Mouse (Mus musculus): ENCODE measurements around the gene Pon2. TPM values are rescaled to one million over a fixed set of nuclear protein-coding genes. Genes with fewer than 3 reads are reported as not detected.

Gene Pon2
- polyA plus RNA-seq, 1 experiment from 2014 or later, result 61.2 TPM

DNA sequence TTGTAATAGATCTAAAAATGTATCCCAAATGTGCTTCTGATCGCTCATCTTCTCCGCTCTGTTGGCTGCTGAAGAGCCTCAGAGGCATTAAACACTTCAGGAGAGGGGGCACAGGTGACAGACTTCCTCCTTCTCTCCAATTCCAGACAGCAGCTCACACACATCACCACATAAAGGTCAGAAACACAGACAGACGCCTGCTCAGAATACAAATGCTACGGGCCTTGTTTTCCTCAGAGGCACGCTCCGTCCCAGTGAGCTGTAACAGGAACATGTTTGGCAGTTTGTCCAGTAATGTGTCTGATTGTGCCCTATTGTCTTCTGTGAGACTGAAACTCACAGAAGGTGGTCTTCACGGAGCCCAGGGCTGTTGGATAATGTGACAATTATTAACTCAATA, 15.8 kb downstream of the Pon2 start:
- no peaks in the 10 kb centered on the region for H3K9me3 ChIP-seq (ENCODE audit: control insufficient read depth, low read length)
- no peak overlapping the region for H3K4me2 ChIP-seq
- H3K27me3 ChIP-seq (replicated peaks; ENCODE audit: control insufficient read depth, insufficient read depth, low read length), result no peaks in the 10 kb centered on the region
- no peak for DNase-seq (ENCODE audit: low spot score)
- H3K4me1 ChIP-seq (replicated peaks; ENCODE audit: control insufficient read depth, insufficient read depth, low read length), result peaks cover 12% of the 10 kb centered on the region
- no peak overlapping the region for H3K27ac ChIP-seq (ENCODE audit: low read depth, low read length)
- no peak overlapping the region for H3K9ac ChIP-seq (ENCODE audit: low read depth, low read length)
- no peak for ATAC-seq (replicated peaks; ENCODE audit: low FRiP score)
- H3K36me3 ChIP-seq (ENCODE audit: control insufficient read depth, insufficient read depth, low read length), result no peaks in the 10 kb centered on the region; the same call in 1 of the 2 replicates
- WGBS, result 87% methylated on average over 7 of the region's 7 CpGs
- H3K4me3 ChIP-seq (ENCODE audit: low read depth, low read length), result no peak overlapping the region

DNA sequence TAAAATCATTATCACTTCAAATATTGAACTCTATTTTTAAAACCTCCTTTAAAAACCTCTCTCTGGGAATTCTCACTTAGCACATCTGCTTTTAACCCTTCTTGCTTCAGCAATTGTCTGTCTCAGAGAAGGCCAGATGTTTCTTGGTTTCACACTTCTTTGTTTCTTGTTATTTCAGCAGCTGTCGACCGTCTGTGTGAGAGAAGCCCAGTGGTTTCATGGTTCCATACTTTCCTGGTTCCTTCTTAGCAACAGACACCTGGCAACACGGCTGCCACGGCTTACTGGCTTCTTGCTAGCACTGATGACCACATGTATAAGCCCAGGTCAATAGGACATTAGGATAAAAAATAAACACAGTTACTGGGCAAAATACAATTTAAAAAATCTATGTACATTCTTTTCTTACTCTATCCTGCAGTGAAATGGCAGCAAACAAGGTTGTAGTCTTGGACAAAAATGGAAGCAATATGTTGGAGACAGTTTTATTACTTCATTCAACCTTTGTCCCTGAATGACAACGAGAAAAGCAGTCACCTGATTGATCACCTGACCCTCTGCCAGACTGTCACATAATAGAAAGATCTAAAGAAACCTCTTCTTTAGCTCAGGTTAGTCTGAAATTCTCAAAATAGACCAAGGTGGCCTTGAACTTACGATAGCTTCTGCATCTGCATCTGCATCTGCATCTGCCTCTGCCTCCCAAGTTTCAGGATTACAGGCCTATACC, 17.5 kb downstream of the Pon2 start:
- no peak overlapping the region for H3K9ac ChIP-seq (ENCODE audit: low read depth, low read length)
- H3K36me3 ChIP-seq (ENCODE audit: control insufficient read depth, insufficient read depth, low read length), result peaks cover 10% of the 10 kb centered on the region; the same call in 1 of the 2 replicates
- 77% methylated on average over 6 of the region's 6 CpGs for WGBS
- no peak overlapping the region for H3K27ac ChIP-seq (ENCODE audit: low read depth, low read length)
- peaks cover 5% of the 10 kb centered on the region; the same call in 1 of the 2 replicates for H3K4me1 ChIP-seq (replicated peaks; ENCODE audit: control insufficient read depth, insufficient read depth, low read length)
- DNase-seq (ENCODE audit: low spot score), result no peak
- H3K4me2 ChIP-seq, result no peak overlapping the region
- no peak overlapping the region for H3K4me3 ChIP-seq (ENCODE audit: low read depth, low read length)
- ATAC-seq (replicated peaks; ENCODE audit: low FRiP score), result no peak
- no peaks in the 10 kb centered on the region for H3K9me3 ChIP-seq (ENCODE audit: control insufficient read depth, low read length)
- no peaks in the 10 kb centered on the region for H3K27me3 ChIP-seq (replicated peaks; ENCODE audit: control insufficient read depth, insufficient read depth, low read length)

DNA sequence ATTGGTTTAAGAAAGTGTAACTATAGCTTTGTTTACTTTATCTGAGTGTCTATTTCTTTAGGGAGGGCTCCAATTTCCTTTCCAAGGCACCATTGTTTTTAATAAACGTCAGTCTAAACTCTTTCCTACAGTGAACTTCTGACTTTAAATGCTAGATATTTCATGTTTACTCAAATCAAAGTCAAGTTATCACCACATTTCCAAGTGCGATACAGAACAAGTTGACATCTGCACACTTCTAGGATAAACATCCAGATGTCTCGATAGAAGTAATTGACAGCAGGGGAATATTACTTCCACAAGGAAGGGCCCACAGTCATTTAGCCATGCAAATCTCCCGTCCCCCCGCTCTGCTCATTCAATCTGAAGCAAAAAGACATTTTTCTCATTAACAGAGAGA, 20.3 kb downstream of the Pon2 start:
- no peak overlapping the region for H3K4me3 ChIP-seq (ENCODE audit: low read depth, low read length)
- H3K27me3 ChIP-seq (replicated peaks; ENCODE audit: control insufficient read depth, insufficient read depth, low read length), result no peaks in the 10 kb centered on the region
- no peaks in the 10 kb centered on the region for H3K9me3 ChIP-seq (ENCODE audit: control insufficient read depth, low read length)
- peaks cover 12% of the 10 kb centered on the region; the same call in 1 of the 2 replicates for H3K36me3 ChIP-seq (ENCODE audit: control insufficient read depth, insufficient read depth, low read length)
- H3K4me1 ChIP-seq (replicated peaks; ENCODE audit: control insufficient read depth, insufficient read depth, low read length), result peaks cover 4% of the 10 kb centered on the region; the same call in 1 of the 2 replicates
- H3K4me2 ChIP-seq, result no peak overlapping the region
- 64% methylated on average over 5 of the region's 5 CpGs for WGBS
- no peak overlapping the region for H3K9ac ChIP-seq (ENCODE audit: low read depth, low read length)
- no peak for ATAC-seq (replicated peaks; ENCODE audit: low FRiP score)
- no peak for DNase-seq (ENCODE audit: low spot score)
- no peak overlapping the region for H3K27ac ChIP-seq (ENCODE audit: low read depth, low read length)

- Histone ChIP-seq H3K4me2 (no peak overlapping the region), H3K4me1 (replicated peaks; ENCODE audit: control insufficient read depth, insufficient read depth, low read length) (no peaks in the 10 kb centered on the region), H3K27me3 (replicated peaks; ENCODE audit: control insufficient read depth, insufficient read depth, low read length) (no peaks in the 10 kb centered on the region), H3K4me3 (ENCODE audit: low read depth, low read length) (no peak overlapping the region), H3K9me3 (ENCODE audit: control insufficient read depth, low read length) (no peaks in the 10 kb centered on the region), H3K36me3 (ENCODE audit: control insufficient read depth, insufficient read depth, low read length) (peaks cover 14% of the 10 kb centered on the region; the same call in 1 of the 2 replicates), H3K27ac (ENCODE audit: low read depth, low read length) (no peak overlapping the region), H3K9ac (ENCODE audit: low read depth, low read length) (no peak overlapping the region)
- ATAC-seq (replicated peaks; ENCODE audit: low FRiP score), result no peak
- WGBS, result 87% methylated on average over 6 of the region's 6 CpGs
- DNase-seq (ENCODE audit: low spot score), result no peak
Observed at GRCm38 (mm10) chr6:5269641-5270040, 28.6 kb downstream of the Pon2 start.

GRCm38 (mm10) chr6:5264793-5265192, 33.5 kb downstream of the Pon2 start:
- no peak for DNase-seq (ENCODE audit: low spot score)
- Histone ChIP-seq H3K4me3 (ENCODE audit: low read depth, low read length) (no peak overlapping the region), H3K27me3 (replicated peaks; ENCODE audit: control insufficient read depth, insufficient read depth, low read length) (no peaks in the 10 kb centered on the region), H3K4me2 (no peak overlapping the region), H3K27ac (ENCODE audit: low read depth, low read length) (no peak overlapping the region), H3K9ac (ENCODE audit: low read depth, low read length) (no peak overlapping the region), H3K9me3 (ENCODE audit: control insufficient read depth, low read length) (no peaks in the 10 kb centered on the region), H3K36me3 (ENCODE audit: control insufficient read depth, insufficient read depth, low read length) (peaks cover 8% of the 10 kb centered on the region; the same call in 1 of the 2 replicates), H3K4me1 (replicated peaks; ENCODE audit: control insufficient read depth, insufficient read depth, low read length) (peaks cover 3% of the 10 kb centered on the region; the same call in 1 of the 2 replicates)
- ATAC-seq (replicated peaks; ENCODE audit: low FRiP score), result no peak
- WGBS, result 79% methylated on average over 8 of the region's 8 CpGs

- Histone ChIP-seq H3K27me3 (replicated peaks; ENCODE audit: control insufficient read depth, insufficient read depth, low read length) (no peaks in the 10 kb centered on the region), H3K9ac (ENCODE audit: low read depth, low read length) (no peak overlapping the region), H3K9me3 (ENCODE audit: control insufficient read depth, low read length) (no peaks in the 10 kb centered on the region), H3K4me3 (ENCODE audit: low read depth, low read length) (no peak overlapping the region), H3K4me1 (replicated peaks; ENCODE audit: control insufficient read depth, insufficient read depth, low read length) (peaks cover 3% of the 10 kb centered on the region; the same call in 1 of the 2 replicates), H3K27ac (ENCODE audit: low read depth, low read length) (0 out of 2 replicates have a peak overlapping the region, but pooled peaks have one; percentile 36), H3K4me2 (no peak overlapping the region), H3K36me3 (ENCODE audit: control insufficient read depth, insufficient read depth, low read length) (0 out of 2 replicates have a peak, but pooled peaks cover 4% of the 10 kb centered on the region)
- ATAC-seq (replicated peaks; ENCODE audit: low FRiP score) (peak; percentile 89), DNase-seq (ENCODE audit: low spot score) (no peak)
- 70% methylated on average over 8 of the region's 8 CpGs for WGBS
Observed at GRCm38 (mm10) chr6:5263250-5263999, 34.8 kb downstream of the Pon2 start.

- Histone ChIP-seq H3K27me3 (replicated peaks; ENCODE audit: control insufficient read depth, insufficient read depth, low read length) (no peaks in the 10 kb centered on the region), H3K4me1 (replicated peaks; ENCODE audit: control insufficient read depth, insufficient read depth, low read length) (peaks cover 3% of the 10 kb centered on the region; the same call in 1 of the 2 replicates), H3K9ac (ENCODE audit: low read depth, low read length) (no peak overlapping the region), H3K4me3 (ENCODE audit: low read depth, low read length) (no peak overlapping the region), H3K27ac (ENCODE audit: low read depth, low read length) (peak overlapping the region; percentile 19; the same call in 1 of the 2 replicates), H3K9me3 (ENCODE audit: control insufficient read depth, low read length) (no peaks in the 10 kb centered on the region), H3K4me2 (no peak overlapping the region), H3K36me3 (ENCODE audit: control insufficient read depth, insufficient read depth, low read length) (0 out of 2 replicates have a peak, but pooled peaks cover 4% of the 10 kb centered on the region)
- WGBS, result 72% methylated on average over 9 of the region's 10 CpGs
- 0 out of 2 replicates have a peak, but pooled peaks have one; percentile 37 for ATAC-seq (replicated peaks; ENCODE audit: low FRiP score)
- no peak for DNase-seq (ENCODE audit: low spot score)
Observed at GRCm38 (mm10) chr6:5262322-5263249, 35.7 kb downstream of the Pon2 start.
